Mouse (Mus musculus): ENCODE results near the gene Sorcs2.

DNA sequence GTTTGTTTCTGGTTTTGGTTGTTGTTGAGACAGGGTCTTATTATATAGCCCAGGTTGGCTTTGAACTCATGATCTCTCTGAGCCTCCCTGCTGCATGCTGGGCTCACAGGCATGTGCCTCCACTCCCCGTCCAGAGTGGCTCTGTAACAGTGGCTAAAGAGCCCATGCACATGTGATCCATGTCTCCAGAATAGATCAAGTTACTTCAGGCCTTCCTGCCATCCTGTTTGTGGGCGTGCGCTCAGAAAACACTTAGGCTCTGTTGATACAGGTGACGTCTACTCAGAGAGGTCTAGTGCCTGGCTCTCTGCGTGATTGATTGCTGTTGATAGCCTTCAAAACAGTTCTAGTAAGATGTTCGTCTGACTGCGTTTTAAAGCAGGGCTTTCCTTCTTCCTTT is 425.2 kb downstream of the Sorcs2 start:
- TF ChIP-seq POLR2A (IDR thresholded peaks at IDR 0.05; ENCODE audit: insufficient read depth, low read depth, low read length) (no peak), CTCF (IDR thresholded peaks at IDR 0.05; ENCODE audit: insufficient read depth, low read depth, low read length) (no peak)

Measured in olfactory bulb, adult 2 months (tissue).